Mouse (Mus musculus) E14TG2a.4 (cell line): ENCODE results near the gene Ptbp2.

ENCODE experiments used
- H3K27me3 ChIP-seq: 2 replicates; pipeline ENCODE4 v1.6.1; 2014; ENCODE audit warnings: low read length, control low read depth; ENCODE audit not compliant: insufficient read depth
- H3K36me3 ChIP-seq: 2 replicates; pipeline ENCODE4 v1.6.1; 2014; ENCODE audit warnings: low read length, control low read depth; ENCODE audit not compliant: insufficient read depth
- H3K4me1 ChIP-seq: replicated peaks from 2 replicates; pipeline ENCODE4 v1.6.1; 2014; ENCODE audit warnings: low read depth, low read length, control low read depth
- H3K4me3 ChIP-seq: replicated peaks from 2 replicates; pipeline ENCODE4 v1.5.1; 2014; ENCODE audit warnings: mild to moderate bottlenecking, low read length
- H3K9me3 ChIP-seq: 2 replicates; pipeline ENCODE4 v1.6.1; 2014; ENCODE audit warnings: low read length, control low read depth
- CTCF ChIP-seq: conservative IDR thresholded peaks from 2 replicates; pipeline ENCODE4 v1.5.1; 2014; ENCODE audit warnings: low read length
- NANOG ChIP-seq: IDR thresholded peaks from 2 replicates; pipeline ENCODE4 v1.6.1; 2014; ENCODE audit warnings: borderline replicate concordance, low read length, mixed read lengths
- POU5F1 ChIP-seq: IDR thresholded peaks from 2 replicates; pipeline ENCODE4 v1.6.1; 2014; ENCODE audit warnings: low read length, borderline replicate concordance

Gene Ptbp2

GRCm38 (mm10) chr3:119784366-119784765, at the start of gene Ptbp2:
Ptbp2 (minus strand) TSS chr3:119784466.
- Histone ChIP-seq H3K4me1 (peaks cover 24% of the 10 kb centered on the region), H3K9me3 (no peaks in the 10 kb centered on the region), H3K27me3 (no peaks in the 10 kb centered on the region), H3K36me3 (peaks cover 3% of the 10 kb centered on the region), H3K4me3 (peak within 1 kb of the TSS; percentile 86)
- TF ChIP-seq POU5F1 (no peak), NANOG (no peak), CTCF (no peak)

- H3K4me3 ChIP-seq = no peak overlapping the region
These were observed 30.4 kb upstream of the Ptbp2 start for GRCm38 (mm10) chr3:119814678-119815077.

GRCm38 (mm10) chr3:119806123-119806522, 21.9 kb upstream of the Ptbp2 start:
- H3K27me3 ChIP-seq = no peaks in the 10 kb centered on the region
- H3K9me3 ChIP-seq = no peaks in the 10 kb centered on the region
- no peaks in the 10 kb centered on the region for H3K36me3 ChIP-seq
- H3K4me1 ChIP-seq = no peaks in the 10 kb centered on the region
- H3K4me3 ChIP-seq = no peak overlapping the region
- TF ChIP-seq POU5F1 = no peak
- no peak for TF ChIP-seq NANOG
- TF ChIP-seq CTCF = no peak

More at GRCm38 (mm10) chr3:119814678-119815077, 30.4 kb upstream of the Ptbp2 start:
- no peak for TF ChIP-seq NANOG
- TF ChIP-seq CTCF = no peak
- no peak for TF ChIP-seq POU5F1
- H3K4me1 ChIP-seq = no peaks in the 10 kb centered on the region
- H3K9me3 ChIP-seq = no peaks in the 10 kb centered on the region
- H3K27me3 ChIP-seq = no peaks in the 10 kb centered on the region
- H3K36me3 ChIP-seq = no peaks in the 10 kb centered on the region

- no peak for TF ChIP-seq CTCF
- no peak for TF ChIP-seq POU5F1
- no peak for TF ChIP-seq NANOG
- no peaks in the 10 kb centered on the region; the same call in 1 of the 2 replicates for H3K27me3 ChIP-seq
- no peaks in the 10 kb centered on the region for H3K36me3 ChIP-seq
- H3K4me1 ChIP-seq = no peaks in the 10 kb centered on the region
- no peak overlapping the region for H3K4me3 ChIP-seq
- H3K9me3 ChIP-seq = no peaks in the 10 kb centered on the region
These were observed 10.6 kb upstream of the Ptbp2 start for GRCm38 (mm10) chr3:119794677-119795365.

- Histone ChIP-seq H3K4me1 (peaks cover 37% of the 10 kb centered on the region), H3K27me3 (no peaks in the 10 kb centered on the region), H3K36me3 (peaks cover 3% of the 10 kb centered on the region), H3K4me3 (peak overlapping the region; percentile 86), H3K9me3 (no peaks in the 10 kb centered on the region)
- no peak for TF ChIP-seq POU5F1
- no peak for TF ChIP-seq CTCF
- TF ChIP-seq NANOG = no peak
These were observed 1.1 kb downstream of the Ptbp2 start for GRCm38 (mm10) chr3:119782946-119783701.

- peaks cover 3% of the 10 kb centered on the region for H3K36me3 ChIP-seq
- peaks cover 41% of the 10 kb centered on the region for H3K4me1 ChIP-seq
- no peak for TF ChIP-seq NANOG
- TF ChIP-seq POU5F1 = no peak
- no peak for TF ChIP-seq CTCF
- peak overlapping the region; percentile 86 for H3K4me3 ChIP-seq
- H3K27me3 ChIP-seq = no peaks in the 10 kb centered on the region
- no peaks in the 10 kb centered on the region for H3K9me3 ChIP-seq
These were observed 2.0 kb downstream of the Ptbp2 start for GRCm38 (mm10) chr3:119782022-119782945.

- TF ChIP-seq CTCF (no peak), POU5F1 (no peak), NANOG (no peak)
- peaks cover 3% of the 10 kb centered on the region for H3K36me3 ChIP-seq
- peaks cover 54% of the 10 kb centered on the region for H3K4me1 ChIP-seq
- no peaks in the 10 kb centered on the region for H3K27me3 ChIP-seq
- no peaks in the 10 kb centered on the region for H3K9me3 ChIP-seq
- no peak overlapping the region for H3K4me3 ChIP-seq
These were observed 3.4 kb downstream of the Ptbp2 start for GRCm38 (mm10) chr3:119780876-119781275.

GRCm38 (mm10) chr3:119779261-119779660, 5.0 kb downstream of the Ptbp2 start:
- H3K27me3 ChIP-seq = no peaks in the 10 kb centered on the region
- H3K36me3 ChIP-seq = peaks cover 3% of the 10 kb centered on the region
- peaks cover 56% of the 10 kb centered on the region for H3K4me1 ChIP-seq
- no peaks in the 10 kb centered on the region for H3K9me3 ChIP-seq
- H3K4me3 ChIP-seq = no peak overlapping the region
- TF ChIP-seq CTCF = no peak
- no peak for TF ChIP-seq POU5F1
- TF ChIP-seq NANOG = no peak
